Mouse (Mus musculus): ENCODE results near the gene Hcrt. TPM values are rescaled to one million over a fixed set of nuclear protein-coding genes. Genes with fewer than 3 reads are reported as not detected.

Gene Hcrt
- not detected in 2 replicates for polyA plus RNA-seq (2015; fragmentation: Nextera tagmentation; extraction: Ambion mirVana)

- peak within 1 kb of the TSS; percentile 53 for H3K4me3 ChIP-seq (ENCODE audit: low read length)
- whole genome bisulfite sequencing = 79% methylated on average over 7 of the region's 7 CpGs
- H3K4me2 ChIP-seq (ENCODE audit: low read depth, low read length) = peak within 1 kb of the TSS; percentile 86
- peaks cover 30% of the 10 kb centered on the region for H3K27me3 ChIP-seq (replicated peaks; ENCODE audit: control insufficient read depth, insufficient read depth, low read length)
- no peaks in the 10 kb centered on the region for H3K36me3 ChIP-seq (ENCODE audit: control insufficient read depth, insufficient read depth, low read length)
- no peaks in the 10 kb centered on the region for H3K9me3 ChIP-seq (ENCODE audit: control insufficient read depth, low read length)
- no peak within 1 kb of the TSS for H3K27ac ChIP-seq (ENCODE audit: low read length)
- no peak for ATAC-seq
- H3K9ac ChIP-seq (ENCODE audit: low read depth, low read length) = peak within 1 kb of the TSS; percentile 61; the same call in 1 of the 2 replicates
- peaks cover 10% of the 10 kb centered on the region for H3K4me1 ChIP-seq (ENCODE audit: control insufficient read depth, insufficient read depth, low read length)
These were observed at the start of gene Hcrt for GRCm38 (mm10) chr11:100762831-100763230. Hcrt (minus strand) TSS chr11:100762931.

DNA sequence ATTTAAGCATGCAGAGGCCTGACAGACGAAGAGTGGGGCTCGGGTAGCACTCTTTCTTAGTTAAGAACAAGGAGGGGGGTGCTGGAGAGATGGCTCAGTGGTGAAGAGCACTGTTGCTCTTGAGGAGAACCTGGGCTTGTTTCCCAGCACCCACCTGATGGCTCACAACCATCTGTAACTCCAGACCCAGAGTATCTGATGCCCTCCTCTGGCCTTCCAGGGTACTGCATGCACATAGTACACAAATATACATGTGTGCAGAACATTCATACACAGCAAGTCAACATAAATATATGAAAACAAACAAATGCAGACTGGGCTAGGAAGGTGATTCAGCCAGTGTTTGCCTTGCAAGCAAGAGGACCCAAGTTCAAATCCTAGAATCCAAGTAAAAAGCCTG is 48.4 kb upstream of the Hcrt start:
- no peak overlapping the region for H3K4me3 ChIP-seq (ENCODE audit: low read length)
- H3K27me3 ChIP-seq (replicated peaks; ENCODE audit: control insufficient read depth, insufficient read depth, low read length) = no peaks in the 10 kb centered on the region
- no peak overlapping the region for H3K4me2 ChIP-seq (ENCODE audit: low read depth, low read length)
- no peak for ATAC-seq
- H3K4me1 ChIP-seq (ENCODE audit: control insufficient read depth, insufficient read depth, low read length) = peaks cover 8% of the 10 kb centered on the region
- H3K36me3 ChIP-seq (ENCODE audit: control insufficient read depth, insufficient read depth, low read length) = no peaks in the 10 kb centered on the region
- no peak overlapping the region for H3K9ac ChIP-seq (ENCODE audit: low read depth, low read length)
- H3K27ac ChIP-seq (ENCODE audit: low read length) = no peak overlapping the region
- H3K9me3 ChIP-seq (ENCODE audit: control insufficient read depth, low read length) = no peaks in the 10 kb centered on the region
- WGBS = 94% methylated on average over 2 of the region's 2 CpGs

DNA sequence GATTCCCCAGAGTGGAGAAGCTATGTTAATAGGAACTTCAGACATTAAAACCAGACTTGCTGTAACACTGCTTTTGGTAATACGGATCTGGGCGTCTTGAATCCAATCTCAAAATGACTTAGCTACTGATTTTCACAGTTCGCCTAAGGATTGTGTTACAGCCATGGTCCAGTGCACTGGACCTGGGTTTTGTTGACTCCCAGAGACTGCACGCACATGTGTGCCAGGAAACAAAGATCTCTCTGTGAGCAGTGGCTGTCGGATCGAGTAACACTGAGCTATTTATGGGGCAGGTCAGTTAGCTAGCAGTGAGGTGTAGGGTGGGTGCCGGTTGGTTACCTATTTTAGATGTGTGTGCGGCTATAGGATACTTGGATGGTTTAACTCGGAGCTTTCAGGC is 47.8 kb upstream of the Hcrt start:
- H3K4me1 ChIP-seq (ENCODE audit: control insufficient read depth, insufficient read depth, low read length) = peaks cover 5% of the 10 kb centered on the region
- no peaks in the 10 kb centered on the region for H3K27me3 ChIP-seq (replicated peaks; ENCODE audit: control insufficient read depth, insufficient read depth, low read length)
- no peak overlapping the region for H3K4me2 ChIP-seq (ENCODE audit: low read depth, low read length)
- no peak overlapping the region for H3K9ac ChIP-seq (ENCODE audit: low read depth, low read length)
- no peak for ATAC-seq
- H3K36me3 ChIP-seq (ENCODE audit: control insufficient read depth, insufficient read depth, low read length) = no peaks in the 10 kb centered on the region
- WGBS = 84% methylated on average over 9 of the region's 9 CpGs
- H3K4me3 ChIP-seq (ENCODE audit: low read length) = no peak overlapping the region
- H3K27ac ChIP-seq (ENCODE audit: low read length) = no peak overlapping the region
- H3K9me3 ChIP-seq (ENCODE audit: control insufficient read depth, low read length) = no peaks in the 10 kb centered on the region

GRCm38 (mm10) chr11:100806380-100807305 is 43.9 kb upstream of the Hcrt start:
- H3K4me3 ChIP-seq (ENCODE audit: low read length) = no peak overlapping the region
- no peak for ATAC-seq
- 76% methylated on average over 20 of the region's 20 CpGs for WGBS

DNA sequence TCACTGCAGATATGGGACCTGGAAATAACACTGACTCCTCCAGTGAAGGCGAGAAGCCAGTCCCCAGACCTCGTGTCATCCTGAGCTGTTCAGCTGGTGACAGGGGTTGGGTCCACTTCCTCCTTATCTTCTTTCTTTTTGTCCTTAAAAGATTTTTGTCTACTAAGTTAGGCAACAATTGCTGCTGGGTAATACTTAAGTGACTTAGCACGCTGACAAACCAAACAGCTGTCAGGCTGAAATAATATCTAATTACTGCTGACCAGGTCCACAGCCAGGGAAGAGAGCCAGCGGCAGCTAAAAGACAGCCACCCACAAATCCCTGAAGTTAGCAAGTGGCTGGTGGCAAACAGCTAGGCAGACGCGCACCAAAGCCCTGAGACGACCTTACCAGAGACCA is 42.8 kb upstream of the Hcrt start:
- no peak overlapping the region for H3K27ac ChIP-seq (ENCODE audit: low read length)
- H3K9ac ChIP-seq (ENCODE audit: low read depth, low read length) = no peak overlapping the region
- no peak for ATAC-seq
- peaks cover 23% of the 10 kb centered on the region; the same call in 1 of the 2 replicates for H3K36me3 ChIP-seq (ENCODE audit: control insufficient read depth, insufficient read depth, low read length)
- 78% methylated on average over 7 of the region's 7 CpGs for WGBS
- no peak overlapping the region for H3K4me3 ChIP-seq (ENCODE audit: low read length)
- H3K27me3 ChIP-seq (replicated peaks; ENCODE audit: control insufficient read depth, insufficient read depth, low read length) = no peaks in the 10 kb centered on the region
- H3K9me3 ChIP-seq (ENCODE audit: control insufficient read depth, low read length) = no peaks in the 10 kb centered on the region
- H3K4me1 ChIP-seq (ENCODE audit: control insufficient read depth, insufficient read depth, low read length) = no peaks in the 10 kb centered on the region; the same call in 1 of the 2 replicates
- no peak overlapping the region for H3K4me2 ChIP-seq (ENCODE audit: low read depth, low read length)

More at GRCm38 (mm10) chr11:100806380-100807305, 43.9 kb upstream of the Hcrt start:
- H3K27ac ChIP-seq (ENCODE audit: low read length) = no peak overlapping the region
- H3K27me3 ChIP-seq (replicated peaks; ENCODE audit: control insufficient read depth, insufficient read depth, low read length) = no peaks in the 10 kb centered on the region
- H3K36me3 ChIP-seq (ENCODE audit: control insufficient read depth, insufficient read depth, low read length) = peaks cover 17% of the 10 kb centered on the region; the same call in 1 of the 2 replicates
- no peaks in the 10 kb centered on the region; the same call in 1 of the 2 replicates for H3K4me1 ChIP-seq (ENCODE audit: control insufficient read depth, insufficient read depth, low read length)
- no peak overlapping the region for H3K9ac ChIP-seq (ENCODE audit: low read depth, low read length)
- H3K4me2 ChIP-seq (ENCODE audit: low read depth, low read length) = no peak overlapping the region
- H3K9me3 ChIP-seq (ENCODE audit: control insufficient read depth, low read length) = no peaks in the 10 kb centered on the region

- 95% methylated on average over 10 of the region's 10 CpGs for WGBS
- no peaks in the 10 kb centered on the region for H3K27me3 ChIP-seq (replicated peaks; ENCODE audit: control insufficient read depth, insufficient read depth, low read length)
- no peaks in the 10 kb centered on the region for H3K9me3 ChIP-seq (ENCODE audit: control insufficient read depth, low read length)
- no peak overlapping the region for H3K4me3 ChIP-seq (ENCODE audit: low read length)
- no peak overlapping the region for H3K4me2 ChIP-seq (ENCODE audit: low read depth, low read length)
- H3K27ac ChIP-seq (ENCODE audit: low read length) = no peak overlapping the region
- no peak for ATAC-seq
- peaks cover 23% of the 10 kb centered on the region; the same call in 1 of the 2 replicates for H3K36me3 ChIP-seq (ENCODE audit: control insufficient read depth, insufficient read depth, low read length)
- H3K4me1 ChIP-seq (ENCODE audit: control insufficient read depth, insufficient read depth, low read length) = no peaks in the 10 kb centered on the region; the same call in 1 of the 2 replicates
- no peak overlapping the region for H3K9ac ChIP-seq (ENCODE audit: low read depth, low read length)
These were observed 41.7 kb upstream of the Hcrt start for GRCm38 (mm10) chr11:100804409-100804808.

DNA sequence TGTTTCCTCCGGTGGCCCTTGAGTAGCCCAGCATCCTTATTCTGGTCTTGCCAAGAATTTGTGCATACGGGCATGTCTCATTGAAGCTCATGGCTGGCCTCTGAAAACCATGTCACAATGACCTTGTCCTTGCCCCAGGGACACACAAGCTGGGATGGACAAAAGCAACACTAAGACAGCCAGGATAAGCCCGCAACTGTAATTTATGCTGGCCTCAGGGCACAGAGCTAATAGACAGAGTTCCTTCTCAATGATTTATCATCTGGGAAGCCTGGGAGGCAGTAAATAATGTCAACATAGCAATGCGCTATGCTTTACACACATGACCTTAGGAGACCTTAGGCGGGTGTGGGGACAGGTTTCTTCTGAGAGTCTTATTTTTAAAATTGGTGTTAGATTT is 36.7 kb upstream of the Hcrt start:
- 64% methylated on average over 5 of the region's 5 CpGs for WGBS
- no peak for ATAC-seq
- H3K4me1 ChIP-seq (ENCODE audit: control insufficient read depth, insufficient read depth, low read length) = no peaks in the 10 kb centered on the region
- peaks cover 23% of the 10 kb centered on the region for H3K36me3 ChIP-seq (ENCODE audit: control insufficient read depth, insufficient read depth, low read length)
- no peaks in the 10 kb centered on the region for H3K9me3 ChIP-seq (ENCODE audit: control insufficient read depth, low read length)
- H3K4me3 ChIP-seq (ENCODE audit: low read length) = no peak overlapping the region
- no peak overlapping the region for H3K9ac ChIP-seq (ENCODE audit: low read depth, low read length)
- no peak overlapping the region for H3K27ac ChIP-seq (ENCODE audit: low read length)
- H3K4me2 ChIP-seq (ENCODE audit: low read depth, low read length) = no peak overlapping the region
- no peaks in the 10 kb centered on the region for H3K27me3 ChIP-seq (replicated peaks; ENCODE audit: control insufficient read depth, insufficient read depth, low read length)

GRCm38 (mm10) chr11:100796585-100796984 is 33.9 kb upstream of the Hcrt start:
- 69% methylated on average over 8 of the region's 8 CpGs for WGBS
- H3K4me2 ChIP-seq (ENCODE audit: low read depth, low read length) = no peak overlapping the region
- peaks cover 10% of the 10 kb centered on the region for H3K36me3 ChIP-seq (ENCODE audit: control insufficient read depth, insufficient read depth, low read length)
- no peaks in the 10 kb centered on the region for H3K9me3 ChIP-seq (ENCODE audit: control insufficient read depth, low read length)
- no peak overlapping the region for H3K4me3 ChIP-seq (ENCODE audit: low read length)
- no peaks in the 10 kb centered on the region for H3K27me3 ChIP-seq (replicated peaks; ENCODE audit: control insufficient read depth, insufficient read depth, low read length)
- no peak for ATAC-seq
- H3K27ac ChIP-seq (ENCODE audit: low read length) = no peak overlapping the region
- H3K9ac ChIP-seq (ENCODE audit: low read depth, low read length) = no peak overlapping the region
- no peaks in the 10 kb centered on the region for H3K4me1 ChIP-seq (ENCODE audit: control insufficient read depth, insufficient read depth, low read length)

DNA sequence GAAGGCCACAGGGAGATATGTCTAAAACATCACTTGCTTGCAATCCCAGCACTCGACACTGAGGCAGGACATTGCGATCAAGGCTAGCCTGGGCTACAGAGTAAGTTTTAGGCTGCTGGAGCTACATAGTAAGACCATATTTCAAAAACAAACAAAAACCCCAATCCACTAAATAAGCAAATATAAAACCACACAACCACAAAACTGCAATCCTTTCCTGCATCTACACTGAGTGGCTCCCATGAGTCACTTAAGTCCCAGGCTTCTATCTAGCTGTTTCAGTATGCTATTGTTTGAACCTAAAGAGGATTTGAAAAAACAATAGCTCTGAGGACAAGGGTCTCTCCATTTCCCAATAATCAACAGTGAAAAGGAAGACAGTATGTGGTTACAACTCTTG is 32.7 kb upstream of the Hcrt start:
- H3K27me3 ChIP-seq (replicated peaks; ENCODE audit: control insufficient read depth, insufficient read depth, low read length) = no peaks in the 10 kb centered on the region
- 92% methylated on average over 2 of the region's 2 CpGs for WGBS
- no peak overlapping the region for H3K9ac ChIP-seq (ENCODE audit: low read depth, low read length)
- H3K4me1 ChIP-seq (ENCODE audit: control insufficient read depth, insufficient read depth, low read length) = no peaks in the 10 kb centered on the region
- H3K4me2 ChIP-seq (ENCODE audit: low read depth, low read length) = no peak overlapping the region
- ATAC-seq = no peak
- H3K4me3 ChIP-seq (ENCODE audit: low read length) = no peak overlapping the region
- H3K36me3 ChIP-seq (ENCODE audit: control insufficient read depth, insufficient read depth, low read length) = peaks cover 4% of the 10 kb centered on the region; the same call in 1 of the 2 replicates
- no peak overlapping the region for H3K27ac ChIP-seq (ENCODE audit: low read length)
- H3K9me3 ChIP-seq (ENCODE audit: control insufficient read depth, low read length) = no peaks in the 10 kb centered on the region
